ENCODE assay signal across 9 mouse cellular contexts in the genomic region with DNA sequence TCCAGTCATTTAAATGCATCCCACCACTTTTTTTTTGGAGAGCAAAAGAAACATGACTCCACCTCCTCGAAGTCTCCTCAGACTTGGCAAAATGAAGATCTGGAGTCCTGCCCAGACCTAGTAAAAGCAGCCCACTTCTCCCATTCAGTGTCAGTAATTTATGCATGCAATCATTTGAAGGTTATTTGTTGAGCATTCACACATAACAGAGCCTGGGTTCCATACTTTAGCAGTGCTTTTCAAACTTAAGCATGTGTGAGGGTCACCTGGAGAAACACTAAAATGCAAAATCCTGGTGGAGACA.
DNase-seq lines count a peak whose midpoint lies in the region; TF ChIP-seq lines count a peak whose summit lies in the region.
"Had no signal": no experiment of that assay in that cellular context is flagged by ENCODE, and none has a peak within 500 bp of the region (broad histone marks: within the 10 kb centered on the region; RNA-seq: fewer than 3 reads in every experiment).

No protein-coding gene starts in this region.

- WGBS in heart, adult 2 months = 34% methylated on average over 1 of the region's 1 CpGs

- H3K4me1 ChIP-seq in heart, adult 2 months (ENCODE audit: control insufficient read depth, insufficient read depth, low read length) = no peaks in the 10 kb centered on the region

- no peaks in the 10 kb centered on the region for H3K36me3 ChIP-seq in heart, adult 2 months (ENCODE audit: control insufficient read depth, insufficient read depth, low read length)

- H3K9ac ChIP-seq in heart, adult 2 months (ENCODE audit: low read depth, low read length) = no peak overlapping the region
- H3K9ac ChIP-seq: liver, embryonic 14.5 days had no signal

- no peak overlapping the region for H3K27ac ChIP-seq in heart, adult 2 months
- H3K27ac ChIP-seq: liver, embryonic 14.5 days had no signal

- H3K79me2 ChIP-seq in heart, adult 2 months (replicated peaks; ENCODE audit: control insufficient read depth, insufficient read depth, low read length) = no peaks in the 10 kb centered on the region

- DNase-seq in heart, postnatal 10 days = peak; percentile 30 to 41
- no peak for DNase-seq in heart, adult 2 months
- peak; percentile 43 for DNase-seq in lung, postnatal 10 days
- no peak for DNase-seq in lung, postnatal 25 days (ENCODE audit: low spot score)
- peak; percentile 4 to 9 for DNase-seq in frontal cortex, postnatal 14 days (ENCODE audit: low spot score in 2 of 2)
- DNase-seq in right cerebral cortex, adult 18-20 months = peak; percentile 31
- DNase-seq in retina, postnatal 1 day = no peak
- no peak for DNase-seq in adrenal gland, postnatal 25 days

- TF ChIP-seq POLR2A in heart, adult 2 months (IDR thresholded peaks at IDR 0.05; ENCODE audit: insufficient read depth, low read depth, low read length) = no peak

- H3K4me3 ChIP-seq in heart, adult 2 months = no peak overlapping the region

- TF ChIP-seq EP300 in heart, adult 2 months (IDR thresholded peaks at IDR 0.05; ENCODE audit: insufficient read depth, low read depth, low read length) = no peak

- TF ChIP-seq CTCF in heart, adult 2 months (IDR thresholded peaks at IDR 0.05) = no peak

- intact Hi-C loops in heart, postnatal 10 days (cut with DNase I) = no loop called here
- intact Hi-C loops in heart, adult 2 months (cut with DNase I) = no loop called here

- H3K27me3 ChIP-seq in heart, adult 2 months (ENCODE audit: control insufficient read depth, insufficient read depth, low read length) = no peaks in the 10 kb centered on the region

Comparison
In these comparisons a context has a peak if more than half of its experiments do, and no peak if none do; other contexts are left out.
1. DNase-seq: peak in heart, postnatal 10 days (2 of 2), lung, postnatal 10 days (single experiment), frontal cortex, postnatal 14 days (2 of 2) and right cerebral cortex, adult 18-20 months (single experiment); none in heart, adult 2 months (0 of 2), lung, postnatal 25 days (single experiment), retina, postnatal 1 day (single experiment) and adrenal gland, postnatal 25 days (single experiment).